Mouse (Mus musculus): ENCODE data around the gene Sdhb. TPM values are rescaled to one million over a fixed set of nuclear protein-coding genes. Genes with fewer than 3 reads are reported as not detected.

The Sdhb gene
- polyA plus RNA-seq, 1 experiment: 122 TPM

DNA sequence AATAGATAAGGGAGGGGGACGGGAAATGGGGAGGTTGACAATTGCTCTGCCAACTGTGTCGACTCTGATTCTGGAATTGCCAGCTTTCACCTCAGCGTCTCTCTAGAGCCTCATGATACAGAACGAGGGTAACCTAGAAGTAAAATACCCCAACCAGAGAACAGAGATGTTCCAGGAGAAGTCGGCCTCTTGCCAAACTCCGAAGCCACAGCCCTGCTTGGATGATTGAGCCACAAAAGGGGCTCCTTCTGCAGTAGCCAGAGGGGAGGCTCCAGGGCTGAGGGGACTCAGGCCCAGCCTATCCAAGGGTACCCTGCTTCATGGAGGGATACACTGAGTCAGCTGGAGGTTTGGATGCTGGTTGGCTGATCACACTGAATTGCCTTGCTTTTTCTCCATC lies 2.7 kb upstream of the Sdhb start:
- TF ChIP-seq POLR2A (IDR thresholded peaks at IDR 0.05; ENCODE audit: low read depth, low read length): no peak
- no peak for TF ChIP-seq CTCF (IDR thresholded peaks at IDR 0.05; ENCODE audit: borderline replicate concordance, insufficient read depth, low read length)
- Histone ChIP-seq H3K4me3 (ENCODE audit: insufficient read depth, low read length) (no peak overlapping the region), H3K4me1 (ENCODE audit: control insufficient read depth, insufficient read depth, low read length) (no peaks in the 10 kb centered on the region), H3K27ac (ENCODE audit: insufficient read depth, low read length) (no peak overlapping the region)

DNA sequence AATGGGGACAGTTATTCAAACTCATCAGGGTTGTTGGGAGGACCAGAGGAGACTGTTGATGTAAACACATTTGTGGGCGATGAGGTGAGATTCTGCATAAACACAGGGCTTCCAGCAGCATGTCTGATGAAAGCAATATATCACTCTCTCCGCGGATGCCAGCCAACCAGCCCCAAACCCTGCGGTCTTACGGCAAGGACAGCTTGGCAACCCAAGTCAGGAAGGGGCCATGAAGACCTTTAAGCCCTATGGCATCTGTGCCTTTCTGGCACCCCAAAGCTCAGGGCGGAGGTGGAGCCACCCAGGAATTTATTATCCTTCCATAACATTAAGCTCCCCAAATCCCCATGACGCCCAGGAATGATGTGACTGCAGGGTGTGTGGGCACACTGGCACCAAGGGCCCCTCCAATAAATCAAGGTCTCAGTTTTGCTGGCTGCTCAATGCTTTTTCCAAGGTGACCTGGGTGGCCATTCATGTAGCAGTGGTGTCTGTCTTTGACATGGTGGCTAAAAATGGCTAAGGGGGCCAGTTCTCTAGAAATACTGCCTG lies 1.8 kb upstream of the Sdhb start:
- H3K4me3 ChIP-seq (ENCODE audit: insufficient read depth, low read length): no peak overlapping the region
- 0 out of 2 replicates have a peak, but pooled peaks cover 3% of the 10 kb centered on the region for H3K4me1 ChIP-seq (ENCODE audit: control insufficient read depth, insufficient read depth, low read length)
- no peak overlapping the region for H3K27ac ChIP-seq (ENCODE audit: insufficient read depth, low read length)
- TF ChIP-seq POLR2A (IDR thresholded peaks at IDR 0.05; ENCODE audit: low read depth, low read length) (no peak), CTCF (IDR thresholded peaks at IDR 0.05; ENCODE audit: borderline replicate concordance, insufficient read depth, low read length) (no peak)

- no peak overlapping the region for H3K27ac ChIP-seq (ENCODE audit: insufficient read depth, low read length)
- TF ChIP-seq CTCF (IDR thresholded peaks at IDR 0.05; ENCODE audit: borderline replicate concordance, insufficient read depth, low read length) (no peak), POLR2A (IDR thresholded peaks at IDR 0.05; ENCODE audit: low read depth, low read length) (no peak)
- 0 out of 2 replicates have a peak, but pooled peaks cover 3% of the 10 kb centered on the region for H3K4me1 ChIP-seq (ENCODE audit: control insufficient read depth, insufficient read depth, low read length)
- H3K4me3 ChIP-seq (ENCODE audit: insufficient read depth, low read length): no peak overlapping the region
These were observed 1.1 kb upstream of the Sdhb start for GRCm38 (mm10) chr4:140959715-140960479.

GRCm38 (mm10) chr4:140961467-140962206 lies 634 bp downstream of the Sdhb start:
- Histone ChIP-seq H3K4me1 (ENCODE audit: control insufficient read depth, insufficient read depth, low read length) (0 out of 2 replicates have a peak, but pooled peaks cover 3% of the 10 kb centered on the region), H3K4me3 (ENCODE audit: insufficient read depth, low read length) (peak overlapping the region; percentile 99), H3K27ac (ENCODE audit: insufficient read depth, low read length) (peak overlapping the region; percentile 45)
- TF ChIP-seq CTCF (IDR thresholded peaks at IDR 0.05; ENCODE audit: borderline replicate concordance, insufficient read depth, low read length) (no peak), POLR2A (IDR thresholded peaks at IDR 0.05; ENCODE audit: low read depth, low read length) (no peak)

GRCm38 (mm10) chr4:140962207-140962909 lies 1.4 kb downstream of the Sdhb start:
- H3K27ac ChIP-seq (ENCODE audit: insufficient read depth, low read length): no peak overlapping the region

DNA sequence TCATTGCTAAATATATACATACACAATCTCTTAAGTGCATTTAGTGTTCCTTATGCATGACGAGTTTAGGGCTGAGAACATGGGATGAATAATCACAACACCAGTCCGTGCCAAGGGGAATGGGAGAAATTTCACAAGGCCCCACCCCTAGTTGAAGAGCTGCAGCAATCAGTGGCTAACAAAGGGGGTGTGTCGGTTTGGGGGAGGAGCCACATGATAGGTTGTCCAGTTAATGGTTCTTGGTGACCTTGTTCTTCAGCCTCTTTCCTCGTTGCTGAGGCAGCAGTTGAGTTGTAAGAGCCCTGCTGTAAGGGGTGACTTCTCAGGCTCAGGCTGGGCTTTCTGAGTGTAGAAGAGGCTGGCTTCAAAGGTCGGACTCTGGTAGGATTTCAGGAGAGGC lies 1.9 kb downstream of the Sdhb start:
- Histone ChIP-seq H3K4me1 (ENCODE audit: control insufficient read depth, insufficient read depth, low read length) (0 out of 2 replicates have a peak, but pooled peaks cover 3% of the 10 kb centered on the region), H3K4me3 (ENCODE audit: insufficient read depth, low read length) (no peak overlapping the region), H3K27ac (ENCODE audit: insufficient read depth, low read length) (no peak overlapping the region)
- TF ChIP-seq POLR2A (IDR thresholded peaks at IDR 0.05; ENCODE audit: low read depth, low read length) (no peak), CTCF (IDR thresholded peaks at IDR 0.05; ENCODE audit: borderline replicate concordance, insufficient read depth, low read length) (no peak)

More at GRCm38 (mm10) chr4:140962207-140962909, 1.4 kb downstream of the Sdhb start:
- peak overlapping the region; percentile 99 for H3K4me3 ChIP-seq (ENCODE audit: insufficient read depth, low read length)
- 0 out of 2 replicates have a peak, but pooled peaks cover 3% of the 10 kb centered on the region for H3K4me1 ChIP-seq (ENCODE audit: control insufficient read depth, insufficient read depth, low read length)
- TF ChIP-seq POLR2A (IDR thresholded peaks at IDR 0.05; ENCODE audit: low read depth, low read length) (no peak), CTCF (IDR thresholded peaks at IDR 0.05; ENCODE audit: borderline replicate concordance, insufficient read depth, low read length) (no peak)

DNA sequence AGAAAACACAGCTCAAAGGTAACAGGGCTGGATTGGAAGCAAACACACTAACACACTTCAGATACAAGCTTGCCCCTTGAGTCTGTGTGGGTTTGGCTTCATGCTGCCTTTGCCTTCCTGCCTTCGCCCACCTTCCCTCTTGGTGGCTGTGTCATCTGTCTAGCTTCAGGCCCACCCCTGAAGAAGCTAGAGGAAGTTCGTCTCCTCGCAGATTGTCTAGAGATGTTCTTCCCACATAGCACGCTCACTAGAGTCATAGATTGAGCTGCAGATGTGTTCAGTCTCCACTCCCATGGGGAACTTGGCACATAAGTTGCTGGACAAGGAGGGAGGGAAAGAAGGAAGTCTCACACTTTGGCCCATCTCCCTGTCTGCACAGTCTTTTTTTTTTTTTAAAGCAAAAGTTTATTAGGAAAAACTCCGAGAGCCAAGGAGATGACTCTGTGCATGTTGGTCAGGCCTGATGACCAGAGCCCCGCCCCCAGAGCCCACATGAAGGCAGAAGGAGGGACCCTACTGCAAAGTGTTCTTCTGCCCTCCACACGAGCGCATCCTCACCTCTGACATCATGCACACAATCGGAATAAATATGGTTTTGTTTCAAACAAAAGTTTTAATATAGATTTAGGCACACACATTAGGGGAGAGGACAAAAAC lies 3.1 kb downstream of the Sdhb start:
- TF ChIP-seq CTCF (IDR thresholded peaks at IDR 0.05; ENCODE audit: borderline replicate concordance, insufficient read depth, low read length): no peak
- TF ChIP-seq POLR2A (IDR thresholded peaks at IDR 0.05; ENCODE audit: low read depth, low read length): no peak
- 0 out of 2 replicates have a peak, but pooled peaks cover 3% of the 10 kb centered on the region for H3K4me1 ChIP-seq (ENCODE audit: control insufficient read depth, insufficient read depth, low read length)
- H3K27ac ChIP-seq (ENCODE audit: insufficient read depth, low read length): no peak overlapping the region

GRCm38 (mm10) chr4:140964620-140965019 lies 3.6 kb downstream of the Sdhb start:
- no peak overlapping the region for H3K27ac ChIP-seq (ENCODE audit: insufficient read depth, low read length)
- 0 out of 2 replicates have a peak, but pooled peaks cover 3% of the 10 kb centered on the region for H3K4me1 ChIP-seq (ENCODE audit: control insufficient read depth, insufficient read depth, low read length)
- H3K4me3 ChIP-seq (ENCODE audit: insufficient read depth, low read length): no peak overlapping the region
- TF ChIP-seq CTCF (IDR thresholded peaks at IDR 0.05; ENCODE audit: borderline replicate concordance, insufficient read depth, low read length): peak; percentile 57; the same call in 1 of the 2 replicates
- no peak for TF ChIP-seq POLR2A (IDR thresholded peaks at IDR 0.05; ENCODE audit: low read depth, low read length)

More for the DNA sequence above, 3.1 kb downstream of the Sdhb start:
- H3K4me3 ChIP-seq (ENCODE audit: insufficient read depth, low read length): no peak overlapping the region
